Mouse (Mus musculus): Measurements from ENCODE around the gene Tmem120b.

DNA sequence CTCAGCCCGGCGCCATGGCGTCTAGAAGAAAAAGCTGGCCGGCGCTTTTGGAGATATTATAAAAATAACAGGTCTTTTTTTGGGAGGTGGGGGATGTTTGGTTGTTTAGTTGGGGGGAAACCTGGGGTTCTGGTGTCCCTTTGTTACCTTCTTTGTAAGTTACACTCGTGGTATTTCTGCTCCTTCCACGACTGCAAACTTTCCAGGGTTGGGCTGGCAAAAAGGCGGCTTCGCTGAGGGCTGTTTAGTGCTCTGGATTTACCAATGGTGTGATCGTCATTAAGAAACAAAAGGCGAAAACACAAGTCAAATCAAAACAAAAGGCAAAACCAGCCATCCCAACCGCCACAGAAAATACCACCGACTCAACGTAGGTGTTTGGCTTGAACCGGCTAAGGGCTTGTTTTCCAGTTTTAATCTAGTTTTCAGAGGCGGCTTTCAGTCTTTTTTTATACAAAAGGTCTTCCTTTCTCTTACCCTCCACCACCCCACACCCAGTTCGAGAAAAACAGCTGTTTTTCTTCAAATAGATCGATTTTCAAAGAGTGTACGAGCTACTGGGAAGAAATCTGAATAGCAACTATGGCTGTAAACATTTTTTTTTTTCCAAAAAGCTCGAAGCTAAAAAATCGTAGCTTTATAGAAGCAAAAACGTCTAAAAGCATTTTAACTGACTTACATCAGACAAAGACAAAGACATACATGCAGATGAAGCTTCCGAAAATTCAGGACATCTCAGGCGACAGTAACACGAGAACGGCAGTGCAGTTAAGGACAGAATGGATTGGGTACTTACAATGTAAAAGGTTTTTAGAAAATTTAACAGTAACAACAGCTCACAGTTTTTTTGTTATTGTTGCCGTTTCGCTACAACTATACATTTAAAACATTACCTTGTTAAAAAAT lies 71.8 kb downstream of the Tmem120b start:
- no peak for TF ChIP-seq CTCF (IDR thresholded peaks at IDR 0.05)
- no peak for TF ChIP-seq EP300 (IDR thresholded peaks at IDR 0.05)

All from lung, postnatal 0 days (tissue).